Mouse (Mus musculus): ENCODE results near the gene Crebbp. TPM values are rescaled to one million over a fixed set of nuclear protein-coding genes. Genes with fewer than 3 reads are reported as not detected.
"Not testable (repeated sequence)": the region's sequence is repeated elsewhere in the genome, so short reads cannot be mapped to it uniquely, and the experiment has no call there.

The Crebbp gene
- 10 to 100 TPM; 56.3 to 57.2 TPM for total RNA-seq (2021)

- intact Hi-C loops (cut with DNase I) = loop anchor here (2.0 to 5.0 kb wide), 4 partner anchors 53 to 372 kb away; no protein-coding TSS in a partner anchor
- peak; percentile 93 to 94 for DNase-seq
These were observed at the start of gene Crebbp for GRCm38 (mm10) chr16:4213799-4214551. Gene Crebbp (minus strand): TSS chr16:4213997.

GRCm38 (mm10) chr16:4263486-4263885, 49.7 kb upstream of the Crebbp start:
- no peak for DNase-seq
- intact Hi-C loops (cut with DNase I) = no loop called here

- intact Hi-C loops (cut with DNase I) = no loop called here
- DNase-seq = no peak
These were observed 43.7 kb upstream of the Crebbp start for GRCm38 (mm10) chr16:4257546-4257945.

GRCm38 (mm10) chr16:4248791-4249190, 35.0 kb upstream of the Crebbp start:
- no peak for DNase-seq
- intact Hi-C loops (cut with DNase I) = no loop called here

- intact Hi-C loops (cut with DNase I); DNase-seq: not testable (repeated sequence)
These were observed 31.4 kb upstream of the Crebbp start for GRCm38 (mm10) chr16:4245241-4245640.

- DNase-seq = no peak
- intact Hi-C loops (cut with DNase I) = no loop called here
These were observed 22.3 kb upstream of the Crebbp start for GRCm38 (mm10) chr16:4236131-4236530.

- DNase-seq = no peak
These were observed 21.8 kb upstream of the Crebbp start for GRCm38 (mm10) chr16:4235587-4235986.

GRCm38 (mm10) chr16:4225841-4226240, 12.0 kb upstream of the Crebbp start:
- intact Hi-C loops (cut with DNase I) = no loop called here
- no peak for DNase-seq

More at GRCm38 (mm10) chr16:4235587-4235986, 21.8 kb upstream of the Crebbp start:
- intact Hi-C loops (cut with DNase I) = no loop called here

GRCm38 (mm10) chr16:4214631-4215240, 939 bp upstream of the Crebbp start:
- no peak for DNase-seq
- intact Hi-C loops (cut with DNase I) = loop anchor here (2.0 to 5.0 kb wide), 3 partner anchors 52 to 372 kb away; no protein-coding TSS in a partner anchor

GRCm38 (mm10) chr16:4212963-4213798, 616 bp downstream of the Crebbp start:
- intact Hi-C loops (cut with DNase I) = loop anchor here (2.0 to 5.0 kb wide), 3 partner anchors 86 to 371 kb away; no protein-coding TSS in a partner anchor
- peak; percentile 76 for DNase-seq

GRCm38 (mm10) chr16:4212167-4212962, 1.4 kb downstream of the Crebbp start:
- DNase-seq = peak in 1 of 2 experiments; percentile 9
- intact Hi-C loops (cut with DNase I) = loop anchor here (2.0 to 5.0 kb wide), 3 partner anchors 85 to 370 kb away; no protein-coding TSS in a partner anchor

GRCm38 (mm10) chr16:4210290-4210689, 3.5 kb downstream of the Crebbp start:
- no peak for DNase-seq
- intact Hi-C loops (cut with DNase I) = loop anchor here (5.0 kb wide), 2 partner anchors 83 to 368 kb away; no protein-coding TSS in a partner anchor

- no peak for DNase-seq
These were observed 10.2 kb downstream of the Crebbp start for GRCm38 (mm10) chr16:4203592-4203991.

GRCm38 (mm10) chr16:4199995-4200394, 13.8 kb downstream of the Crebbp start:
- intact Hi-C loops (cut with DNase I) = no loop called here
- DNase-seq = no peak

More at GRCm38 (mm10) chr16:4203592-4203991, 10.2 kb downstream of the Crebbp start:
- intact Hi-C loops (cut with DNase I) = no loop called here

GRCm38 (mm10) chr16:4199566-4199965, 14.2 kb downstream of the Crebbp start:
- DNase-seq = peak in 1 of 2 experiments; percentile 21
- intact Hi-C loops (cut with DNase I) = no loop called here

GRCm38 (mm10) chr16:4198004-4198403, 15.8 kb downstream of the Crebbp start:
- intact Hi-C loops (cut with DNase I) = no loop called here
- DNase-seq = no peak

GRCm38 (mm10) chr16:4190166-4190565, 23.6 kb downstream of the Crebbp start:
- DNase-seq = no peak
- intact Hi-C loops (cut with DNase I) = no loop called here

GRCm38 (mm10) chr16:4175134-4175533, 38.7 kb downstream of the Crebbp start:
- no peak for DNase-seq
- intact Hi-C loops (cut with DNase I) = no loop called here

- no peak for DNase-seq
- intact Hi-C loops (cut with DNase I) = no loop called here
These were observed 44.3 kb downstream of the Crebbp start for GRCm38 (mm10) chr16:4169530-4169929.

- intact Hi-C loops (cut with DNase I) = no loop called here
- no peak for DNase-seq
These were observed 45.3 kb downstream of the Crebbp start for GRCm38 (mm10) chr16:4168476-4168875.

Measured in heart, postnatal 10 days (tissue).